Mouse (Mus musculus): ENCODE measurements at regions not wholly inside any gene's neighbourhood (a gene's known extent, or its start where the extent isn't known, plus 50 kb on each side); places are given as distances from the start of the nearest gene placed in this dataset.

DNA sequence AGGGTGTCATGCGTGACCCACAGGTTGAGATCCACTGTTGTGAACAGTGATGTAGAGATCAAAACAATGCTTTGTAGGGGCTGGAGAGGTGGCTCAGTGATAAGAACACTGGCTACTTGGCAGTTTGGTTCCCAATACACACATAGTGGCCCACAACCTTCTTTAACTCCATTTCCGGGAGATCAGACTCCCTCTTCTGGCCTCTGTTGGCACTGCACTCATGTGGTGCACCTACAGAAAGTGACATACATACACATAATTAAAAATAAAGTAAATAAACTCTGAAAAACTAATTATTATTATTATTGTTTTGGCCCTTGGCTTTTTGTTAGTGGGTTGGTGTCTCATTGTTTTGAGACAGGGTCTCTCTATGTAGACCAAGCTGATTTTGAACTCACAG lies 523.2 kb upstream of the Tmem132c start:
- no peak for ATAC-seq (replicated peaks; ENCODE audit: poor library complexity)

DNA sequence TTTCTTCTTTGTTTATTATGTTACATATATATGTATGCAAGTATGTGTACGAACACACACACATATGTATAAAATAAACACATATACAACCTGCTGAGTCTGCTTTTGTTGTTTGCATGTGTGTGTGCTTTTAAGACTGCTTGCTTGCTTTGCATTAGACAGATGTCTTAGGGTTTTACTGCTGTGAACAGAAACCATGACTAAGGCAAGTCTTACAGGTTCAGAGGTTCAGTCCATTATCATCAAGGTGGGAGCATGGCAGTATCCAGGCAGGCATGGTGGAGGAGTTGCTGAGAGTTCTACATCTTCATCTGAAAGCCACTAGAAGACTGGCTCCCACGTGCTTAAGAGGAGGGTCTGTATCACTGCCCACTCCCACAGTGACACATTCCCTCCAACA lies 520.3 kb upstream of the Tmem132c start:
- ATAC-seq (replicated peaks; ENCODE audit: poor library complexity), result no peak

DNA sequence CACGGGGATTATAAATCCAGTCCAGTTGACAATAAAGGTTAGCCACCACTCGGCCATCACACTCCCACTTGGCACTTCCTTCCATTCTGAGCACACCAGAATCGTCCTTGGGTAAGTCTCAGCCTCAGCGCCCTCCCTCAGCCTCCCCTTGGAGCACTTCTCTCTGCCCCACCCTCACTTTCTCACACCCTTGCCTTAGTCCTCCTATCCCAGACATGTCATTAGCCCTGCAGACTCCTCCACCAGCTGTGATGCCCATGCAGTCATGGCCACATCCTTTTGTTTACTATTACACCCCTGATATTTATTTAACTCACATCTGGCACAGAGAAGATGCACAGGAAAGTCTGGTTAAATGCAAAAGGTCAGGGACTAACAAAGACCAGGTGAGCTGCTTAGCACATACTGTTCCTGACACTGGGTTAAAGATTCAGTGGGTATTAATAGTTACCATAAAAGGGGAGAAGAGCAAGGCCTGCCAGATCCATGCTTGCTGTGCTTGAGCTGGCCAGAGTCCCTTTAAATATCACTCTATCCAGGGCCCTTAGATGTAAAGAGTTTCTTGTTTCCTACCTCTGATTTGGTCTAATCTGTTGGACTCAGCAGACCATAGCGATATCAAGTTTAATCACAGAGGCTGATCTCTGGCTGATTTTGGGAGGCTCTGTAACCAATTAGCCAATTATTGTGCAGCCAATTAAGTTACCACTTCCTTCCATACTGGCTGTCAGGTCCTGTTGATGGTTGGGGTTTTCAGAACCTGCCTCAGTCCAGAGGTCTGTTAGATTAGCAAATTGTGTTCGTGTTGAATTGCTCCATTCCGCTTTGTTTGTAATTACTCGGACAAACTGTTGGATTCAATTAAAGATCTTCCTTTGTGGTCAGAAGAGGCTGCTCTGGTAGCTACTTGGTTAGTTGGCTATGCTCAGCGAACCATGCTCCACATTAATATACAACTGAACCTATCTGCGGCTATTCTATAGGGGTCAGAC lies 518.0 kb upstream of the Tmem132c start:
- no peak for ATAC-seq (replicated peaks; ENCODE audit: poor library complexity)

DNA sequence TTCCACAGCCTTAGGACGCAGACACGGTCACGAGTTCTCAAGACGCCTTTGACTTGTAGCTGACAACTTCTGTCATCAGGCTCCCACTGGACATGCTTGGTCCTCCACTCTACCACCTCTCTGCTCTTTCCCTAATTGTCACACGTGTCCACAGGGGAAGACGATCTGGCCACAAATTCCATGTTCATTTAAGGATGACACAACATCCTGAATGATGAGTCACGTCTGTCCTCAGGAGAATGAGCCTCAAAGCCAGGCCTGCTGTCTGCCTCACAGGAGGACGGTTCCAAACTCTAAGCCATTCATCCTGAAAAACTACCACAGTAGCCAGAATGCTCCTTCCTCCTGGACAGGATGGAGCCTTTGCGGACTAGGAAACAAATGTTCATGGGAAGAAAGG lies 517.3 kb upstream of the Tmem132c start:
- ATAC-seq (replicated peaks; ENCODE audit: poor library complexity), result no peak

DNA sequence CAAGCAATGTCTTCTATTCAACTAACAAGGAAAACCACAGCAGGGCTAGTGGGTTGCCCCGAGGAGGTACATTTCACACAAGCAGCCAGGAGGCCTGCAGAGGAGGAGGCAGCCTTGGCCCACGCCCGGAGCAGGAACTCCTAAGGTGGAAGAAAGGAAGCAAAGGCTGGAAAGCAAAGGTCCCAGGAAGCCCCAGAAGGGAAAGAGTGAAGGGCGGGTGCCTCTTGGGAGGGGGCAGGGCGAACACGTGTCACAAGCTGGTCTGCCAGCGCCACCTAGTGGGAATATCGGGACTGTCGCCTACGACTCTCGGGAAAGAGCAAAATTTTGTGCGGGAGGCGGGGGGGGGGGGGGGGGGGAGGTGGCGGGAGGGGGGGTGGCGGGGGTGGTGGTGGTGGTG lies 508.1 kb upstream of the Tmem132c start:
- no peak for ATAC-seq (replicated peaks; ENCODE audit: poor library complexity)

DNA sequence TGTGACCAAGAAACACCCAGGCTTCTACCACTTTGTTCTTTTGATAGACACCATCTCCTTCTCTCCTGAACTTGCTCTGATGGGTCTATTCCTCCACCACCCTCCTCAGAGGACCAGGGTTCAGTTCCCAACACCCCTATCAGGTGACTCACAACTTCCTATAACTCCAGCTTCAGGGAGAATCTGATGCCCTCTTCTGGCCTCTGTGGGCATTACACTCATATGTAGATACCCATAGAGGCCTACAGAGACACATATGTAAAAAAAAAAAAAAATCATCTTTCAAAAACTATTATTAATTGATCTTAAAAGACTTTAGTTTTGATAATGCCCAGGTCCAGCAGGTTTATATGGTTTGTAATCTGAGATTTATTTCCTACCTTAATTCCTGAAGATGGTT lies 505.9 kb upstream of the Tmem132c start:
- ATAC-seq (replicated peaks; ENCODE audit: poor library complexity), result no peak

DNA sequence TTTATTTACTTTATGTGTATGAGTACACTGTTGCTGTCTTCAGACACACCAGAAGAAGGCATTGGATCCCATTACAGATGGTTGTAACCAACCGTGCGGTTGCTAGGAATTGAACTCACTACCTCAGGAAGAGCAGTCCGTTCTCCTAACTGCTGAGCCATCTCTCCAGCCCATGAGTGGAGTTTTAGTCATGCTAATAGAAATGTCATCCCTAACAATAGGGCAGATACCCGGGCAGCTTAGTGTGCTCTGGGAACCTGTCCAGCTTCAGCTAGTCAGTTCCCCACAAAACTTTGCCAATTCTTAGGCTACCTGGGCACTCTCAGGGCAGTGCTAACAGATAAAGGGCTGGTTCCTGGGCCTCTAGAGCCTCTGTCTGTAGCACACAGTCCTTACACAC lies 503.9 kb upstream of the Tmem132c start:
- no peak for ATAC-seq (replicated peaks; ENCODE audit: poor library complexity)

DNA sequence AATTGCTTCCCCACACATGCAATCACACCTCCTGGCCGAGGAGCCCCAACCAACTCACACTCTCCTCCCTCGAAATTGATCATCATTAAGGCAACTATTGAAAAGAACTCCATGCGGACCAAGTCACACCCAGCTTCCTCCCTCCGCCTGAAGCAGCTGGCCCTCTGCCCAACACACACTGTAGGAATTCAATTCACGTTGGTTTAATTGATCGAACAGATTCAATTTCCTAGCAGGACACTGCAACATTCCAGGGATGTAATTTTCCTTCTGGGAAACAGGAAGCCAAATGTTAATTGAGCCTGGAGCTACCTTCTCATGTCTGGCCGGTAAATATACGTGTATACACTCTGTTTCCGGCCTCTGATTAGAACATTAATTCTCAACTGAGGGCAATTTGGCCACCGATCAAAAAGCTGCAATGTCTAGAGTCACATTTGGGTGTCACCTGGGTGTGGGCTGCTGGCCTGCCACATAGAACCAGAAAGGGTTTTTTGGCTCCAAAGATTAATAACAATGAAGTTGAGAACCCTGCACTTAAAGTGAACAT lies 500.7 kb upstream of the Tmem132c start:
- no peak for ATAC-seq (replicated peaks; ENCODE audit: poor library complexity)

DNA sequence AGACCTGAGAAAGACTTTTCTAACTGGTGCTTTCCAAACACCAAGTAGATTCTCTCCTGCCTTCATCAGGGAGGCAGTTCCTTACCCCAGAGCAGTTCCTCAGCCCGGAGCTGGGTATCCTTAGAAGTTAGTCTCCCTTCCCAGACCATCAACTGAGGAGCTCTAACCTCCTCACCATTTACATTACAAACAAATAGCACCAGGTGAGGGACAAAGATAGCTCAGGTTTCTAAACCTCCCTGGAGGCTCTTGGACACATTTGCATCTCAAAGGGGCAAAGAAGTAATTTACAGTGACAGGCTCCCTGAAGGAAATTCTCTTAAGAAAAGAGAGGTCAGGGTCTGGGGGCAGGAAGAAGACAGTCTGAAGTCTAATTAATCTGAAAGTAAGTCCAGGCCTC lies 486.5 kb upstream of the Tmem132c start:
- ATAC-seq (replicated peaks; ENCODE audit: poor library complexity), result no peak

DNA sequence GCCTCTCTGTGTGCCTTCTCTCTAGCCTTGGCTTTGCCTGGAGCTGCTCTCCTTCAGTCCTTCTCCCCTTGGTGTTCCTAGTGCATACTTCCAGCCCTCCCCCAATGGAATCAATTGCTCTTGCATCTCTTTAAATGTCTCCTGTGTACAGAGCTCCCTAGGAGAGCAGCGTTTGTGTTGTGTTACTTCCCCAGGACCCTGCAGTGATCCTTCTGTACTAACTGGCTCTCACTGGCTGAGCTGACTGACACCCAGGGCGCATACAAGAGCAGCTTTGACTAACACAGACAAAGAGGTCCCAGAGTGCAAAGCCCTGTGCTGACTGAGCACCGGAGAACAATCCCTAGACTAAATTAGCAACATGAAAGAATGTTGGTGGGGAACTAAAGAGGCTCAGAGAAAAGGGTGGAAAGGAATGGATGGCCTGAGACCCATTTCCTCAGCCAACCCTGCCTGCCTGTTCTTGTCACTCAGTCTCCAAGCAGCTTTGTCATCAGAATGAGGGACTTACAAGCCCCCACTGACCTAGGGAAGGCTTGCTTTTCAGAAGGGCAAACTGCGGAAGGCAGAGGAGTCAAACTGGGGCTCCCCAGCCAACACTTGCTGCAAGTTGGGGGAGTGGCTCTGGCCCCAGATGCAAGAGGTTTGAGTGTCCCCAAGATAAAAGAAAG lies 476.4 kb upstream of the Tmem132c start:
- ATAC-seq (replicated peaks; ENCODE audit: poor library complexity), result no peak

DNA sequence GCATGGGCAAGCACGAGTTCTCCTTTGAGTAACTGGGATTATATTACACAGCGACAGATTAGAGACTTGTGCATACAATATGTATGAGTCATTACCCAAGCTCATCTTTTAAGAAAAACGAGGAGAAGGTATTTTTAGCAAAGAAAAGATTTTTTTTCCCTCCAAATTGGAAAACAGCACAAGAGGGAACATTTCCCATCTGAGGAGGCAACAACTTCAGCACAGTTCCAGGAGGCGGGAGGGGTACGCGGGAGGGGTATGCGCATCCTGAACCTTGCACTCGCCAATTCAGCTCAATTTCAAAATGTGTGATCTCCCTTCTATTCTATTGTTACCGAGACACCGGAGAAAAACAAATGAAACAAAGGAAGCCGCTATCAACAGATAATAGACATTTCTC lies 472.6 kb upstream of the Tmem132c start:
- ATAC-seq (replicated peaks; ENCODE audit: poor library complexity), result no peak

DNA sequence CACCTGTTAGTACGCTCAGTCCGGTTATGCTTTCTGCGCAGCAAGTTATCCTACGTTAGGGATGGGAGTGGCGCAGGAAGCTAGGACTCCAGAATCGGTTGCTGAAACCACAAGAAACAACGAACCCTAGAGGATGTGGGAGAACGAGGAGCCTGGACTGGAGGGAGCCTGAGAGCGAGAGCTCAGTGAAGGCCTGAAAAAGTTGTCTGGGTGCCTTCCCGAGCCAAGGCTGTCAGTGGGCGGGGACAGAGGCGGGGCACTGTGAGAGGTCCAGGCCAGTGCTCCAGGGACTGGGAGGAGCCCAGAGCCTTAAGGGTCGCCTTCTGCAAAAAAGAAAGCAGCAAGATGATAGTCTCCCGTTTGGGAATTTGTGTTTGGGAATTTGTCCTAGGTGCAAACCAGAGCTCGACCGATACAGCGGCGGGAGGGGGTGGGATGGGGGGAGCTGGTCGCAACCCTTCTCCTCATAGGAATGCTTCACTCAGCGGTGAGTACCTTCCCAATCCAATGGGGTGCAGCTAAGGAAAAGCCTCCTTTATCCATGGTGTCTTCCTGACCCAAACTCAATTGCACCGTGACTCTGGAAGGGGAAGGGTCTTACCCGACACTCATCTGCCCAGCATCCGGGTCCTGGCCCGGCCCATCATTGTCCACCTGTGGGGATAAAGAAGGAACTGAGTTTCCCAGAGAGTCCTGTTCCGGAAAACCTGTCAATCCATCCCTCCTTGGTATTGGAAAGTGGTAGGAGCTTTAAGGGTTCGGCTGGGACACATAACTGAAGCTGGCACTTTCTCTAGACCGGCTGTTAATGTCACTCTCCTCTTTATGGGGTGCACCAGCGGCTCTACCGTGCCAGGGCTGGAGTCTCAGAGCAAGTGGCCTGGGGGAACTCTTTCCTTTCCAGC lies 453.6 kb upstream of the Tmem132c start:
- ATAC-seq (replicated peaks; ENCODE audit: poor library complexity), result no peak

DNA sequence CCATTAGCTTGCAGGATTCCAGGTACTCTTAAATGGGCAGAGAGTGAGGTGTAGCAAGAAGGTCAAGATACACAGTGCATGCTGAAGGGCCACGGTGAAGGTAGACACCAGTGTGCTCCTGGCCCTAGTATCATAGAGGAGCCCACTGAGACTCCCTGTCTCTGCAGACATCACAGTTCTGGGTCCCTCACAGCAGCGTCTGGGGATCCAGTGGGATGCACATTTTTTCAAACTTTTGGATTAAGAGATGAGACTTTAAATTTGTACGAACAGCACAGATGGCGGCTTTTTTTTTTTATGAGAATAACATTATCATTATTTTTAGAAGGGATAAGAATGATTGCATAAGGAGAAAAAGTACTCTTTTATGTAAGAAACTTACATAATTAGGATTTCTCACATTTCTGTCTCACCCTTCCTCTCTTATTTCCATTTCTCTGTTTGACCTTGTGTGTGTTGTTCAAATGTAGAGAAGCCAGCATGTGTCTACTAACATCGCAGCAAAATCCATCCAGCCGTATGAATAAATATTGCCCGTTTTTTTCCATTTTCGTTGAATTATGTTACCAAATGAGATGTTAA lies 441.8 kb upstream of the Tmem132c start:
- ATAC-seq (replicated peaks; ENCODE audit: poor library complexity), result no peak

DNA sequence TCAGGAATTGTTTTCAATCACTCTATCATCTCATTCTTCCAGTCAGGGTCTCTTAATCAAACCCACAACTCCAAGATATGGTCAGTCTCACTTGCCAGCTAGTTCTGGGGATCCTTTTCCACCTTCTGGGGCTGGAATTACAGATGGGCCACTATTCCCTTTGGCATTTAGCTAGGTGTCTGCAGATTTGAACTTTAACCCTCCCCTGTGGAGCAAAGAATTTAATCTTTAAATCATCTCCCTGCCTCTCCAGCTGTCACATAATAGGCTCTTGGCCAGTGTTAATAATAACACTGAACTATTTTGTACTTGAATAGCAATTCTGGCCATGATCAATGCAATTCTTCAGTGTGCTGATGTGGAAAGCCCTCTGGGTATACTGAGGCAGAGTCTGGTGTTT lies 435.0 kb upstream of the Tmem132c start:
- ATAC-seq (replicated peaks; ENCODE audit: poor library complexity), result no peak

DNA sequence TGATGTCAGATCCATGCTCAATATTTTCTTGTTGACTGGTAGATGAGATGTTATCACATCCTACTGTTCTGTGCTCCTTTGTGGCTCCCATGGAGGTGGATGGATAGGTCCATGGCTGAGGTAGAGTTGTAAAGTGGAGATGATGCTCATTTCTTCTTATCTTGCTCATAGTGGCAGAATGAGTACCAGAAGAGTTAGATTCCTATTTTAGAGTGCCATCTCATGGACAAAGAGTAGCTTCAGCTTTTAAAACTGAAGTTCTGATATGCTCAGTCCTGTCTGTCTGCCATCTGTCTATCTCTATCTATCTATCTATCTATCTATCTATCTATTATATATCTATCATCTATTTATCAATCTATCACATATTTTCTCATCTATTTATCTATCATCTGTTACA lies 425.5 kb upstream of the Tmem132c start:
- no peak for ATAC-seq (replicated peaks; ENCODE audit: poor library complexity)

DNA sequence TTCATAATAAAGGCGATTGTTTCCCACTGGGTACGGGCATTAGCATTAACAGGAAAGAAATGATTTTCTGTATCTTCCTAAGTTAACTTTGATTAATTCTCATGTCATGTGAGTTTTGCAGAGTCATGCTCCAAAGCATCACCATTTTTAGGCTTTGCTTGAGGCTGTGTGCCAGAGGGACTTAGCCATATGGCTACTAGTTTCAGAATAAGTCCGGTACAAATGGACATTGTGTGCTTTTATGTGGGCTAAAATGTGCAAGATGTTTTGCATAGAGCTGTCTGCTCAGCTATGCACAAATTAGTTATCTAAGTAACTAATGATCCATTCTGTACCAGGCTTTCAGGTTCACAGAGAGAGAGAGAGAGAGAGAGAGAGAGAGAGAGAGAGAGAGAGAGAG lies 406.2 kb upstream of the Tmem132c start:
- no peak for ATAC-seq (replicated peaks; ENCODE audit: poor library complexity)

DNA sequence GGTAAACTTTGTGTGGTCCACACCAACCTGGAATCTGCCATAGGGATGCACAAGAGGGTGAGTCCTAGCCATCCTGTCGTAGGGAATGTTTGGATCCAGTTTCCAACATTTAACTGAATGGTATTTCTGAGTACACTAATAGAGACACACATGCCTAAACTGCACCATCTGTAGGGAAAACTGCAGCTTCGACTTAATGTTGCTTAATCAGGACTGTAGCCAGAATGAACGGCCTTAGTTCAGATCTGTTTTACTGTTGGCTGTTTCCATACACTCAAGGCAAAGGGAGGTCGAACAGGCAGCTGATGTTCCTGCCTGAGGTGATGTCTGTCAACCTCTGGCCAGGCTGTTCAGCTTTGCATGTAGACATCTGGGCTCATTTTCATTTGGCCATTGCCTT lies 399.0 kb upstream of the Tmem132c start:
- no peak for ATAC-seq (replicated peaks; ENCODE audit: poor library complexity)

DNA sequence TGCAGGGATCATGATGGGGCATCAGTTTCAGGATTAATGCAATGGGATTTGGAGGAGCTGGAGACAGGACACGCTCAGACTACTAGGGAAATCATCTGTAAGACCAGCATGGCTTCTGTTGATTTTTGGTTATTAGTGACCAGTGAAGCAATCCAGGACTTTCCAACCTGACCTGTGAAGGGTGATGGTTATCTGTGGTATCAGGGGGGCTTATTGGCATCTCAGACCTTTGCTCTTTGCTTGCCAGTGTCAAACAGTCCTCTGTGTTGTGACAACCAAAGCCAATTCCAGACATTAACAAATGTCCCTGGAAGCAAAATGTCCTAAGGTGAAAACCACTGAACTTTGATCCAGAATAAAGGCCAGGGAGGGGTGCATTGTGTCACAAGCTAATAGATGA lies 379.5 kb upstream of the Tmem132c start:
- no peak for ATAC-seq (replicated peaks; ENCODE audit: poor library complexity)

DNA sequence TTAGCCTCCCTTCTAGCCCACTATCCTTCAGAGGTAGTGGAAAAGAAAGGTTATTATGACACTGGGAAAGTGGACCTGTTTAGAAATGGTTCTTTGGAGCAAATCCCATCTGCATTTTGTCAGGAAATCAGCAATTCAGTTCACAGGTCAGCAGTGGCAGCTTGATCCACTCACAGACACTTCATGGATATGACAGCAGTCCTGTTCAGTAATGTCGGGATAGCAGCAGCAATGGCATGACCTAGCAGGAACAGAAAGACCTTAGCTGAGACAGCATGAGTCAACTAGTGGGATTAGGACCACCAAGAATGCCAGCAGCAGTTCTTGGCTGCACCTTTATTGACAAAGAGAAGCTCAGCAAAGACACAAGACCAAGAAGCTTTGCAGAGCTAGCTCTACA lies 365.8 kb upstream of the Tmem132c start:
- ATAC-seq (replicated peaks; ENCODE audit: poor library complexity), result no peak

DNA sequence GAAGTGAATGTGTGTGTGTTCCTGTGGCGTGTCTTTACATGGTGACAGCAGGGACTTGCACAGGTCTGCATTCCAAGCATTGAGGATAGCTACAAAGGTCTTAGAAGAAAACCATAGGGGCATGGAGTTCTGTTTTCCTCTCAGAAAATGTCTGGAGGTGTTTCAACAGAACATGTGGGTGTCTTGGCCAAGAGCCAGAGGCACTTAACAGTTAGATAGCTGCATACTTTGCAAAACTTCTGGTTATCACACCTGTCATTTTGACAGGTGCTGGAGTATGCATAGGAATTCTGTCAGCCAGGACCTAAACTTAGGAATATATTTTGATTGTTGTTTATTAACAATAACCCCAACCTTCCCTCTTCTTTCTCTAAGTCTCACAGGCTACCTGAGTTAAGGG lies 350.9 kb upstream of the Tmem132c start:
- no peak for ATAC-seq (replicated peaks; ENCODE audit: poor library complexity)

DNA sequence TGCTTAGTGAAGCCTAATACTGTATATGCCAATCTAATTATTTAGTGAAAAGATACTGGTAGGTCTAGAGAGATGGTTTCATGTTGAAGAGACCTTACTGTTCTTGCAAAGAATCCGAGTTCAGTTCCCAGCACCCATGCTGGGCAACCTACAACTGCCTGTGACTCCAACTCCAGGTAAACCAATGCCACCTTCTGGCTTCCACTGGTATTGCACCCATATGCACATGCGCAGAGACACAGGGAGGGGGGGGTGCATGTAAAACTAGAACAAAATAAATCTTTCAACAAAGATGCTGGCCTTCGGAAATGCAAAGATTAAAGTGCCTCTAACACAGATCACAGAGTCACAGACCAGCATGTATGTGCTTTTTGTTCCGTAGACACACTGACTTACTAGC lies 348.5 kb upstream of the Tmem132c start:
- ATAC-seq (replicated peaks; ENCODE audit: poor library complexity), result no peak
